Mouse (Mus musculus): ENCODE results near the gene Cep19.

The Cep19 gene

GRCm38 (mm10) chr16:32107342-32108045 is 7.9 kb downstream of the Cep19 start:
- DNase-seq (ENCODE audit: low spot score in 2 of 2), result peak; percentile 56 to 74

GRCm38 (mm10) chr16:32108170-32108569 is 8.6 kb downstream of the Cep19 start:
- peak; percentile 57 to 59 for DNase-seq (ENCODE audit: low spot score in 2 of 2)

- DNase-seq (ENCODE audit: low spot score in 2 of 2), result no peak
Measured at GRCm38 (mm10) chr16:32108578-32108977, 9.0 kb downstream of the Cep19 start.

- DNase-seq (ENCODE audit: low spot score in 2 of 2), result peak in 1 of 2 experiments; percentile 31
Measured at GRCm38 (mm10) chr16:32110951-32111699, 11.5 kb downstream of the Cep19 start.

GRCm38 (mm10) chr16:32113541-32114218 is 14.1 kb downstream of the Cep19 start:
- peak; percentile 56 to 72 for DNase-seq (ENCODE audit: low spot score in 2 of 2)

GRCm38 (mm10) chr16:32114406-32114805 is 14.8 kb downstream of the Cep19 start:
- DNase-seq (ENCODE audit: low spot score in 2 of 2), result no peak

GRCm38 (mm10) chr16:32114968-32115695 is 15.5 kb downstream of the Cep19 start:
- DNase-seq (ENCODE audit: low spot score in 2 of 2), result peak; percentile 79 to 87

GRCm38 (mm10) chr16:32115781-32116180 is 16.2 kb downstream of the Cep19 start:
- DNase-seq (ENCODE audit: low spot score in 2 of 2), result no peak

GRCm38 (mm10) chr16:32116186-32116585 is 16.6 kb downstream of the Cep19 start:
- no peak for DNase-seq (ENCODE audit: low spot score in 2 of 2)

- no peak for DNase-seq (ENCODE audit: low spot score in 2 of 2)
Measured at GRCm38 (mm10) chr16:32120454-32120853, 20.9 kb downstream of the Cep19 start.

- DNase-seq (ENCODE audit: low spot score in 2 of 2), result no peak
Measured at GRCm38 (mm10) chr16:32124020-32124419, 24.4 kb downstream of the Cep19 start.

GRCm38 (mm10) chr16:32124444-32125335 is 25.1 kb downstream of the Cep19 start:
- peak; percentile 38 to 80 for DNase-seq (ENCODE audit: low spot score in 2 of 2)

- DNase-seq (ENCODE audit: low spot score in 2 of 2), result no peak
Measured at GRCm38 (mm10) chr16:32125364-32125763, 25.8 kb downstream of the Cep19 start.

- DNase-seq (ENCODE audit: low spot score in 2 of 2), result no peak
Measured at GRCm38 (mm10) chr16:32127046-32127445, 27.4 kb downstream of the Cep19 start.

- DNase-seq (ENCODE audit: low spot score in 2 of 2), result peak in 1 of 2 experiments; percentile 35
Measured at GRCm38 (mm10) chr16:32129449-32130189, 30.0 kb downstream of the Cep19 start.

- peak; percentile 75 for DNase-seq (ENCODE audit: low spot score in 2 of 2)
Measured at GRCm38 (mm10) chr16:32130190-32130826, 30.7 kb downstream of the Cep19 start.

GRCm38 (mm10) chr16:32133148-32133547 is 33.5 kb downstream of the Cep19 start:
- DNase-seq (ENCODE audit: low spot score in 2 of 2), result no peak

GRCm38 (mm10) chr16:32135842-32136357 is 36.3 kb downstream of the Cep19 start:
- DNase-seq (ENCODE audit: low spot score in 2 of 2), result no peak

GRCm38 (mm10) chr16:32138954-32139353 is 39.4 kb downstream of the Cep19 start:
- DNase-seq (ENCODE audit: low spot score in 2 of 2), result no peak

Data from natural killer cell, adult 2 months (primary cell).